Mouse (Mus musculus) yolk sac, embryonic 10.5 days (tissue): ENCODE data around the gene Polr2e.

ENCODE experiments used
- DNase-seq: peaks from one replicate; pipeline ENCODE4 v3.0.0-alpha.2; 2017; ENCODE audit warnings: low spot score

Gene Polr2e

GRCm38 (mm10) chr10:80039559-80039979, at the start of gene Polr2e:
Gene Polr2e, minus strand, starts transcription at chr10:80039795.
- peak; percentile 96 for DNase-seq

- DNase-seq = peak; percentile 41
Observed at GRCm38 (mm10) chr10:80089146-80089545, 49.6 kb upstream of the Polr2e start.

GRCm38 (mm10) chr10:80087483-80087882, 47.9 kb upstream of the Polr2e start:
- no peak for DNase-seq

GRCm38 (mm10) chr10:80086847-80087246, 47.3 kb upstream of the Polr2e start:
- DNase-seq = no peak

GRCm38 (mm10) chr10:80084817-80085487, 45.4 kb upstream of the Polr2e start:
- DNase-seq = no peak

- DNase-seq = no peak
Observed at GRCm38 (mm10) chr10:80081075-80081474, 41.5 kb upstream of the Polr2e start.

- DNase-seq = no peak
Observed at GRCm38 (mm10) chr10:80080396-80081070, 40.9 kb upstream of the Polr2e start.

- DNase-seq = no peak
Observed at GRCm38 (mm10) chr10:80078366-80078765, 38.8 kb upstream of the Polr2e start.

- DNase-seq = no peak
Observed at GRCm38 (mm10) chr10:80077312-80077711, 37.7 kb upstream of the Polr2e start.

- DNase-seq = no peak
Observed at GRCm38 (mm10) chr10:80076386-80076785, 36.8 kb upstream of the Polr2e start.

- no peak for DNase-seq
Observed at GRCm38 (mm10) chr10:80075924-80076323, 36.3 kb upstream of the Polr2e start.

GRCm38 (mm10) chr10:80074813-80075601, 35.4 kb upstream of the Polr2e start:
- DNase-seq = no peak

GRCm38 (mm10) chr10:80072623-80073489, 33.3 kb upstream of the Polr2e start:
- DNase-seq = no peak

- DNase-seq = no peak
Observed at GRCm38 (mm10) chr10:80071516-80071900, 31.9 kb upstream of the Polr2e start.

GRCm38 (mm10) chr10:80070837-80071515, 31.4 kb upstream of the Polr2e start:
- peak; percentile 83 for DNase-seq

- no peak for DNase-seq
Observed at GRCm38 (mm10) chr10:80069948-80070450, 30.4 kb upstream of the Polr2e start.

- DNase-seq = no peak
Observed at GRCm38 (mm10) chr10:80069251-80069650, 29.7 kb upstream of the Polr2e start.

GRCm38 (mm10) chr10:80063877-80064650, 24.5 kb upstream of the Polr2e start:
- DNase-seq = no peak

GRCm38 (mm10) chr10:80063104-80063503, 23.5 kb upstream of the Polr2e start:
- no peak for DNase-seq

- DNase-seq = no peak
Observed at GRCm38 (mm10) chr10:80057683-80058326, 18.2 kb upstream of the Polr2e start.
